Mouse (Mus musculus) right cerebral cortex, postnatal 36 days (tissue): ENCODE results near the gene Pdzk1.

Experiments used
- DNase-seq, 2 experiments: peaks; one replicate each; pipeline ENCODE4 v3.0.0; 2022; ENCODE audit warnings: low spot score in 2 of 2, mixed read lengths in 1 of 2

Gene Pdzk1

GRCm38 (mm10) chr3:96881557-96881956 is 52.5 kb downstream of the Pdzk1 start:
- peak in 1 of 2 experiments; percentile 25 for DNase-seq

- DNase-seq, result no peak
Measured at GRCm38 (mm10) chr3:96882061-96882849, 53.2 kb downstream of the Pdzk1 start.

GRCm38 (mm10) chr3:96883690-96884089 is 54.6 kb downstream of the Pdzk1 start:
- DNase-seq, result no peak

- no peak for DNase-seq
Measured at GRCm38 (mm10) chr3:96902336-96902999, 73.4 kb downstream of the Pdzk1 start.

GRCm38 (mm10) chr3:96904393-96904792 is 75.3 kb downstream of the Pdzk1 start, which contains the start of gene Gja5:
Gene Gja5, plus strand, starts transcription at chr3:96904693.
- no peak for DNase-seq

GRCm38 (mm10) chr3:96904851-96905541 is 75.9 kb downstream of the Pdzk1 start, which contains the start of gene Gpr89:
Gene Gpr89, minus strand, starts transcription at chr3:96905346.
- DNase-seq, result peak; percentile 93

GRCm38 (mm10) chr3:96905592-96905991 is 76.5 kb downstream of the Pdzk1 start:
- DNase-seq, result no peak
